Mouse (Mus musculus): Measurements from ENCODE around the gene Plb1. TPM values are rescaled to one million over a fixed set of nuclear protein-coding genes. Genes with fewer than 3 reads are reported as not detected.

The Plb1 gene
- total RNA-seq, 2 experiments from 2014 or later = 1.2 to 1.8 TPM

Other genes with a start within 250 kb of the Plb1 start
- gene Fosl2, start 96.9 kb upstream of the Plb1 start, total RNA-seq (2021) = 10 to 100 TPM; 28.4 to 35.1 TPM
- 100 to 1,000 TPM; 445 to 446 TPM for gene Ppp1cb, start 226.1 kb downstream of the Plb1 start, total RNA-seq (2021)